Mouse (Mus musculus) left cerebral cortex, adult 11 months (tissue): ENCODE measurements around the gene Stfa1.
"Not testable (repeated sequence)": the region's sequence is repeated elsewhere in the genome, so short reads cannot be mapped to it uniquely, and the experiment has no call there.

ENCODE experiments used
- DNase-seq: peaks from one replicate; pipeline ENCODE4 v3.0.0; 2022; ENCODE audit warnings: low spot score

The Stfa1 gene

GRCm38 (mm10) chr16:36276796-36277195 is at the start of gene Stfa1:
Stfa1 (plus strand) TSS chr16:36276951.
- not testable (repeated sequence) for DNase-seq

DNA sequence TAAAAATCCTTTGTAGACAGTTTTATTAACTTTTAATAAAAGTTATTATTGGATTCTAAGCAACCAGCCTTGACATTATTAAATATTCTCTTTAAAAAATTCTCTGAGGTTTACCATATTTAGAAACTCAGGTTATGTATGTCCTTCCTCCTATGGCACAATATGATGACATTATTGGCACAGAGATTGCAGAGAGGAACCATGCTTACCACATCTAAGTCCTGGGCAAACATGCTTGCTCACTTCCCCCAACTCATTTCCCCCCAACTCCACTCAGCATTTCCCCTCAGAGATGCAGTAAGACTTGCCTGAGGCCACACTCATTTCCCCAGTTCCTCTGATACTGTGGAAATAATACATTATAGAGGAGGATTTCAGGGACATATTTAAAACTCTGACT is 16.2 kb upstream of the Stfa1 start:
- DNase-seq: not testable (repeated sequence)

DNA sequence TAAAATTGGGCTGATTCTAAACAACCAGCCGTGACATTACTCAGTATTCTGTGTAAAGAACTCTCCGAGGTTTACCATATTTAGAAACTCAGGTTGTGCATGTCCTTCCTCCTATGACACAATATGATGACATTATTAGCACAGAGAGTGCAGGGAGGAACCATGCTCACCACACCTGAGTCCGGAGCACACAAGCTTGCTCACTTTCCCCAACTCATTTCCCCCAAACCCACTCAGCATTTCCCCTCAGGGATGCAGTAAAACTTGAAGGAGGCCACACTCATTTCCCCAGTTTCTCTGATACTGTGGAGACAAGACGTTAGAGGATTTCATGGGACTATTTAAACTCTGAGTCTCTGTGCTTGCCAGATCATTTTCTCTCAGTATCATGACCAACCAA is 12.4 kb downstream of the Stfa1 start:
- DNase-seq: no peak

GRCm38 (mm10) chr16:36307631-36308030 is 30.9 kb downstream of the Stfa1 start:
- no peak for DNase-seq

- DNase-seq: not testable (repeated sequence)
Observed at GRCm38 (mm10) chr16:36316111-36316510, 39.4 kb downstream of the Stfa1 start.

GRCm38 (mm10) chr16:36319286-36319685 is 42.5 kb downstream of the Stfa1 start:
- DNase-seq: no peak

- no peak for DNase-seq
Observed at GRCm38 (mm10) chr16:36334232-36334631, 57.5 kb downstream of the Stfa1 start, which contains the start of gene BC117090. BC117090 (minus strand) TSS chr16:36334332.
